6 mouse cellular contexts compared by ENCODE assay signal in genomic region chr4:44316270-44316809, GRCm38 (mm10).
"Had no signal": no experiment of that assay in that cellular context is flagged by ENCODE, and none has a peak within 500 bp of the region (broad histone marks: within the 10 kb centered on the region; RNA-seq: fewer than 3 reads in every experiment).

No protein-coding gene starts in this region.

- DNase-seq: kidney, adult 18-20 months; kidney, postnatal 14 days; lung, embryonic 14.5 days; lung, postnatal 14 days; right cerebral cortex, postnatal 14 days; thymus, postnatal 4 days had no signal
